Mouse (Mus musculus): ENCODE results near the gene Dnajc22. TPM values are rescaled to one million over a fixed set of nuclear protein-coding genes. Genes with fewer than 3 reads are reported as not detected.
"Not testable (repeated sequence)": the region's sequence is repeated elsewhere in the genome, so short reads cannot be mapped to it uniquely, and the experiment has no call there.

Gene Dnajc22
- polyA plus RNA-seq, 1 experiment from 2014 or later: 0.43 TPM

GRCm38 (mm10) chr15:99071988-99072387 is 21.0 kb upstream of the Dnajc22 start:
- Histone ChIP-seq H3K9me3 (replicated peaks; ENCODE audit: control insufficient read depth, low read length) (no peaks in the 10 kb centered on the region; the same call in 1 of the 2 replicates), H3K36me3 (ENCODE audit: control insufficient read depth, insufficient read depth) (no peaks in the 10 kb centered on the region), H3K27me3 (ENCODE audit: control insufficient read depth, insufficient read depth, low read length) (no peaks in the 10 kb centered on the region; the same call in 1 of the 2 replicates), H3K4me2 (ENCODE audit: low read depth, low read length) (no peak overlapping the region), H3K9ac (ENCODE audit: low read length) (no peak overlapping the region), H3K4me3 (ENCODE audit: low read length) (no peak overlapping the region), H3K4me1 (ENCODE audit: control insufficient read depth, insufficient read depth, low read length) (peaks cover 17% of the 10 kb centered on the region), H3K27ac (ENCODE audit: low read length) (no peak overlapping the region)
- no peak for ATAC-seq (replicated peaks; ENCODE audit: extremely low read depth, insufficient read depth, low FRiP score)
- 69% methylated on average over 1 of the region's 1 CpGs for WGBS

- Histone ChIP-seq H3K9ac (ENCODE audit: low read length) (peak within 1 kb of the TSS; percentile 79), H3K36me3 (ENCODE audit: control insufficient read depth, insufficient read depth) (peaks cover 10% of the 10 kb centered on the region; the same call in 1 of the 2 replicates), H3K9me3 (replicated peaks; ENCODE audit: control insufficient read depth, low read length) (no peaks in the 10 kb centered on the region; the same call in 1 of the 2 replicates), H3K27ac (ENCODE audit: low read length) (peak within 1 kb of the TSS; percentile 95), H3K4me3 (ENCODE audit: low read length) (peak within 1 kb of the TSS; percentile 66), H3K27me3 (ENCODE audit: control insufficient read depth, insufficient read depth, low read length) (no peaks in the 10 kb centered on the region; the same call in 1 of the 2 replicates), H3K4me1 (ENCODE audit: control insufficient read depth, insufficient read depth, low read length) (peaks cover 20% of the 10 kb centered on the region), H3K4me2 (ENCODE audit: low read depth, low read length) (peak within 1 kb of the TSS; percentile 96)
- ATAC-seq (replicated peaks; ENCODE audit: extremely low read depth, insufficient read depth, low FRiP score): no peak; the same call in none of the 2 replicates
- 20% methylated on average over 9 of the region's 9 CpGs for WGBS
These were observed 18.9 kb upstream of the Dnajc22 start, which contains the start of gene Troap for GRCm38 (mm10) chr15:99074019-99074599. Gene Troap (plus strand): TSS chr15:99074575.

GRCm38 (mm10) chr15:99074600-99075333 is 18.2 kb upstream of the Dnajc22 start:
- ATAC-seq (replicated peaks; ENCODE audit: extremely low read depth, insufficient read depth, low FRiP score): peak; percentile 96
- Histone ChIP-seq H3K9ac (ENCODE audit: low read length) (peak overlapping the region; percentile 79), H3K4me3 (ENCODE audit: low read length) (peak overlapping the region; percentile 66), H3K4me1 (ENCODE audit: control insufficient read depth, insufficient read depth, low read length) (peaks cover 20% of the 10 kb centered on the region), H3K36me3 (ENCODE audit: control insufficient read depth, insufficient read depth) (peaks cover 10% of the 10 kb centered on the region; the same call in 1 of the 2 replicates), H3K4me2 (ENCODE audit: low read depth, low read length) (peak overlapping the region; percentile 96), H3K27me3 (ENCODE audit: control insufficient read depth, insufficient read depth, low read length) (no peaks in the 10 kb centered on the region), H3K27ac (ENCODE audit: low read length) (peak overlapping the region; percentile 95), H3K9me3 (replicated peaks; ENCODE audit: control insufficient read depth, low read length) (no peaks in the 10 kb centered on the region; the same call in 1 of the 2 replicates)
- under 1% methylated on average over 44 of the region's 44 CpGs for WGBS

GRCm38 (mm10) chr15:99076011-99076410 is 17.0 kb upstream of the Dnajc22 start:
- Histone ChIP-seq H3K4me1 (ENCODE audit: control insufficient read depth, insufficient read depth, low read length) (peaks cover 20% of the 10 kb centered on the region), H3K4me3 (ENCODE audit: low read length) (peak overlapping the region; percentile 66), H3K36me3 (ENCODE audit: control insufficient read depth, insufficient read depth) (peaks cover 14% of the 10 kb centered on the region), H3K4me2 (ENCODE audit: low read depth, low read length) (peak overlapping the region; percentile 96)
- not testable (repeated sequence) for H3K9ac ChIP-seq (ENCODE audit: low read length); ATAC-seq (replicated peaks; ENCODE audit: extremely low read depth, insufficient read depth, low FRiP score); H3K27me3 ChIP-seq (ENCODE audit: control insufficient read depth, insufficient read depth, low read length); H3K9me3 ChIP-seq (replicated peaks; ENCODE audit: control insufficient read depth, low read length); H3K27ac ChIP-seq (ENCODE audit: low read length)
- 96% methylated on average over 3 of the region's 3 CpGs for WGBS

- Histone ChIP-seq H3K9me3 (replicated peaks; ENCODE audit: control insufficient read depth, low read length) (no peaks in the 10 kb centered on the region), H3K4me3 (ENCODE audit: low read length) (no peak overlapping the region), H3K27me3 (ENCODE audit: control insufficient read depth, insufficient read depth, low read length) (no peaks in the 10 kb centered on the region; the same call in 1 of the 2 replicates), H3K9ac (ENCODE audit: low read length) (no peak overlapping the region), H3K36me3 (ENCODE audit: control insufficient read depth, insufficient read depth) (peaks cover 35% of the 10 kb centered on the region), H3K4me1 (ENCODE audit: control insufficient read depth, insufficient read depth, low read length) (peaks cover 20% of the 10 kb centered on the region), H3K4me2 (ENCODE audit: low read depth, low read length) (no peak overlapping the region), H3K27ac (ENCODE audit: low read length) (no peak overlapping the region)
- ATAC-seq (replicated peaks; ENCODE audit: extremely low read depth, insufficient read depth, low FRiP score): no peak
- WGBS: 72% methylated on average over 15 of the region's 15 CpGs
These were observed 14.6 kb upstream of the Dnajc22 start for GRCm38 (mm10) chr15:99078181-99078910.

- Histone ChIP-seq H3K27ac (ENCODE audit: low read length) (no peak overlapping the region), H3K27me3 (ENCODE audit: control insufficient read depth, insufficient read depth, low read length) (peaks cover 8% of the 10 kb centered on the region), H3K4me1 (ENCODE audit: control insufficient read depth, insufficient read depth, low read length) (peaks cover 15% of the 10 kb centered on the region), H3K9ac (ENCODE audit: low read length) (no peak overlapping the region), H3K9me3 (replicated peaks; ENCODE audit: control insufficient read depth, low read length) (no peaks in the 10 kb centered on the region), H3K4me2 (ENCODE audit: low read depth, low read length) (no peak overlapping the region), H3K4me3 (ENCODE audit: low read length) (no peak overlapping the region), H3K36me3 (ENCODE audit: control insufficient read depth, insufficient read depth) (peaks cover 35% of the 10 kb centered on the region)
- 81% methylated on average over 3 of the region's 3 CpGs for WGBS
- ATAC-seq (replicated peaks; ENCODE audit: extremely low read depth, insufficient read depth, low FRiP score): no peak
These were observed 13.2 kb upstream of the Dnajc22 start for GRCm38 (mm10) chr15:99079804-99080203.

- 93% methylated on average over 12 of the region's 12 CpGs for whole genome bisulfite sequencing
- H3K9ac ChIP-seq (ENCODE audit: low read length): no peak overlapping the region
- H3K4me3 ChIP-seq (ENCODE audit: low read length): no peak overlapping the region
- peaks cover 35% of the 10 kb centered on the region for H3K36me3 ChIP-seq (ENCODE audit: control insufficient read depth, insufficient read depth)
- H3K4me1 ChIP-seq (ENCODE audit: control insufficient read depth, insufficient read depth, low read length): peaks cover 3% of the 10 kb centered on the region; the same call in 1 of the 2 replicates
- no peak overlapping the region for H3K4me2 ChIP-seq (ENCODE audit: low read depth, low read length)
- H3K27me3 ChIP-seq (ENCODE audit: control insufficient read depth, insufficient read depth, low read length): peaks cover 31% of the 10 kb centered on the region
- no peaks in the 10 kb centered on the region for H3K9me3 ChIP-seq (replicated peaks; ENCODE audit: control insufficient read depth, low read length)
- H3K27ac ChIP-seq (ENCODE audit: low read length): no peak overlapping the region
- no peak for ATAC-seq (replicated peaks; ENCODE audit: extremely low read depth, insufficient read depth, low FRiP score)
These were observed 10.6 kb upstream of the Dnajc22 start for GRCm38 (mm10) chr15:99082322-99082721.

- Histone ChIP-seq H3K9me3 (replicated peaks; ENCODE audit: control insufficient read depth, low read length) (no peaks in the 10 kb centered on the region), H3K4me1 (ENCODE audit: control insufficient read depth, insufficient read depth, low read length) (peaks cover 3% of the 10 kb centered on the region; the same call in 1 of the 2 replicates), H3K4me3 (ENCODE audit: low read length) (no peak overlapping the region), H3K9ac (ENCODE audit: low read length) (no peak overlapping the region), H3K4me2 (ENCODE audit: low read depth, low read length) (no peak overlapping the region), H3K27me3 (ENCODE audit: control insufficient read depth, insufficient read depth, low read length) (peaks cover 36% of the 10 kb centered on the region), H3K36me3 (ENCODE audit: control insufficient read depth, insufficient read depth) (peaks cover 31% of the 10 kb centered on the region), H3K27ac (ENCODE audit: low read length) (no peak overlapping the region)
- no peak for ATAC-seq (replicated peaks; ENCODE audit: extremely low read depth, insufficient read depth, low FRiP score)
- 88% methylated on average over 16 of the region's 16 CpGs for WGBS
These were observed 10.1 kb upstream of the Dnajc22 start for GRCm38 (mm10) chr15:99082840-99083239.

All from heart, embryonic 16.5 days (tissue).